Mouse (Mus musculus) MEL (cell line): ENCODE results near the gene Ptpro. TPM values are rescaled to one million over a fixed set of nuclear protein-coding genes. Genes with fewer than 3 reads are reported as not detected.

Source experiments
- DNase-seq: peaks from one replicate; pipeline ENCODE4 v3.0.0; 2011; ENCODE audit warnings: low read depth, low spot score
- H3K27ac ChIP-seq: 2 replicates; pipeline ENCODE4 v1.5.1; 2012; ENCODE audit warnings: low read depth, mild to moderate bottlenecking, control low read depth, low read length, moderate library complexity; ENCODE audit not compliant: control insufficient read depth
- H3K27me3 ChIP-seq, 2 experiments: fragments of 150-350 bp in 1 of 2; sonication (generic) in 1 of 2; 2 replicates each; pipeline ENCODE4 v1.6.1; 2012; ENCODE audit warnings: low read length in 2 of 2, mild to moderate bottlenecking in 2 of 2, improper control_type of control experiment in 1 of 2, moderate library complexity in 1 of 2; ENCODE audit not compliant: insufficient read depth in 2 of 2, control insufficient read depth in 1 of 2
- H3K36me3 ChIP-seq, 2 experiments: 2 replicates each; pipeline ENCODE4 v1.6.1; 2012 to 2014; ENCODE audit warnings: low read length in 2 of 2, improper control_type of control experiment in 1 of 2, inconsistent platforms in 1 of 2, mild to moderate bottlenecking in 1 of 2; ENCODE audit not compliant: insufficient read depth in 2 of 2, control insufficient read depth in 1 of 2
- H3K4me1 ChIP-seq, 2 experiments: fragments of 150-350 bp in 1 of 2; sonication (generic) in 1 of 2; 2 replicates each; pipeline ENCODE4 v1.6.1; 2012; ENCODE audit warnings: low read length in 2 of 2, improper control_type of control experiment in 1 of 2, mild to moderate bottlenecking in 1 of 2; ENCODE audit not compliant: insufficient read depth in 2 of 2, control insufficient read depth in 1 of 2
- H3K4me3 ChIP-seq, 2 experiments: fragments of 150-350 bp in 1 of 2; sonication (generic) in 1 of 2; 2 replicates each; pipeline ENCODE4 v1.5.1; 2012; ENCODE audit warnings: low read depth in 2 of 2, low read length in 2 of 2, mild to moderate bottlenecking in 2 of 2, moderate library complexity in 2 of 2, control low read depth in 1 of 2, improper control_type of control experiment in 1 of 2; ENCODE audit not compliant: control insufficient read depth in 1 of 2, insufficient read depth in 1 of 2
- H3K79me2 ChIP-seq: 2 replicates; pipeline ENCODE4 v1.6.1; 2012; ENCODE audit warnings: mild to moderate bottlenecking, low read length, moderate library complexity; ENCODE audit not compliant: control insufficient read depth, poor library complexity, insufficient read depth
- H3K9ac ChIP-seq: 2 replicates; pipeline ENCODE4 v1.6.1; 2012; ENCODE audit warnings: low read depth, mild to moderate bottlenecking, control low read depth, low read length, moderate library complexity; ENCODE audit not compliant: control insufficient read depth, poor library complexity, severe bottlenecking
- H3K9me3 ChIP-seq: fragments of 150-350 bp; sonication (generic); replicated peaks from 2 replicates; pipeline ENCODE4 v1.6.1; 2012; ENCODE audit warnings: mild to moderate bottlenecking, low read length, improper control_type of control experiment, moderate library complexity; ENCODE audit not compliant: insufficient read depth
- BHLHE40 ChIP-seq: IDR thresholded peaks from 2 replicates; pipeline ENCODE4 v1.6.1; 2012; ENCODE audit warnings: low read depth, mild to moderate bottlenecking, inconsistent platforms, low read length, improper control_type of control experiment, borderline replicate concordance
- CHD1 ChIP-seq: IDR thresholded peaks from 2 replicates; pipeline ENCODE4 v1.6.1; 2012; ENCODE audit warnings: low read depth, mild to moderate bottlenecking, inconsistent platforms, low read length, improper control_type of control experiment
- CHD2 ChIP-seq: IDR thresholded peaks from 2 replicates; pipeline ENCODE4 v1.6.1; 2011; ENCODE audit warnings: low read length, improper control_type of control experiment
- EP300 ChIP-seq, 2 experiments: IDR thresholded peaks; 2 replicates each; pipeline ENCODE4 v1.6.1; 2011; ENCODE audit warnings: improper control_type of control experiment in 2 of 2, low read length in 2 of 2, low read depth in 1 of 2, mild to moderate bottlenecking in 1 of 2
- ETS1 ChIP-seq: IDR thresholded peaks from 2 replicates; pipeline ENCODE4 v1.6.1; 2012; ENCODE audit warnings: low read depth, mild to moderate bottlenecking, inconsistent platforms, low read length, improper control_type of control experiment, moderate library complexity
- GATA1 ChIP-seq: IDR thresholded peaks from 2 replicates; pipeline ENCODE4 v1.6.1; 2011; ENCODE audit warnings: low read depth, low read length, improper control_type of control experiment
- JUND ChIP-seq: IDR thresholded peaks from 2 replicates; pipeline ENCODE4 v1.6.1; 2011; ENCODE audit warnings: low read depth, mild to moderate bottlenecking, improper control_type of control experiment, low read length
- KAT2A ChIP-seq: conservative IDR thresholded peaks from 2 replicates; pipeline ENCODE4 v1.6.1; 2012; ENCODE audit warnings: low read depth, low read length, improper control_type of control experiment, inconsistent platforms
- MAFK ChIP-seq: IDR thresholded peaks from 2 replicates; pipeline ENCODE4 v1.6.1; 2011; ENCODE audit warnings: low read depth, mild to moderate bottlenecking, low read length, improper control_type of control experiment, borderline replicate concordance
- MAX ChIP-seq: IDR thresholded peaks from 2 replicates; pipeline ENCODE4 v1.6.1; 2011; ENCODE audit warnings: low read length, improper control_type of control experiment
- MXI1 ChIP-seq: IDR thresholded peaks from 2 replicates; pipeline ENCODE4 v1.6.1; 2011; ENCODE audit warnings: mild to moderate bottlenecking, low read depth, low read length, improper control_type of control experiment
- NELFE ChIP-seq: IDR thresholded peaks from 2 replicates; pipeline ENCODE4 v1.6.1; 2011; ENCODE audit warnings: low read depth, low read length, improper control_type of control experiment
- POLR2AphosphoS2 ChIP-seq: IDR thresholded peaks from 2 replicates; pipeline ENCODE4 v1.6.1; 2011; ENCODE audit warnings: low read length, improper control_type of control experiment
- RCOR1 ChIP-seq: IDR thresholded peaks from 2 replicates; pipeline ENCODE4 v1.6.1; 2012; ENCODE audit warnings: low read depth, mild to moderate bottlenecking, inconsistent platforms, low read length, improper control_type of control experiment
- SIN3A ChIP-seq: IDR thresholded peaks from 2 replicates; pipeline ENCODE4 v1.6.1; 2012; ENCODE audit warnings: low read length, improper control_type of control experiment, inconsistent platforms
- SMC3 ChIP-seq: IDR thresholded peaks from 2 replicates; pipeline ENCODE4 v1.6.1; 2011; ENCODE audit warnings: low read depth, low read length, improper control_type of control experiment
- TBP ChIP-seq: IDR thresholded peaks from 2 replicates; pipeline ENCODE4 v1.8.0; 2011; ENCODE audit warnings: low read depth, low read length, improper control_type of control experiment
- TCF12 ChIP-seq: IDR thresholded peaks from 2 replicates; pipeline ENCODE4 v1.6.1; 2014; ENCODE audit warnings: low read depth, mild to moderate bottlenecking, inconsistent platforms, low read length, improper control_type of control experiment, moderate library complexity
- UBTF ChIP-seq: IDR thresholded peaks from 2 replicates; pipeline ENCODE4 v1.6.1; 2012; ENCODE audit warnings: low read depth, mild to moderate bottlenecking, inconsistent platforms, low read length, improper control_type of control experiment, moderate library complexity, borderline replicate concordance; ENCODE audit not compliant: insufficient read depth
- USF2 ChIP-seq, 2 experiments: IDR thresholded peaks; 2 replicates each; pipeline ENCODE4 v1.6.1; 2011 to 2012; ENCODE audit warnings: improper control_type of control experiment in 2 of 2, low read length in 2 of 2, borderline replicate concordance in 1 of 2, inconsistent platforms in 1 of 2, low read depth in 1 of 2, mild to moderate bottlenecking in 1 of 2; ENCODE audit not compliant: insufficient read depth in 1 of 2
- ZC3H11A ChIP-seq: IDR thresholded peaks from 2 replicates; pipeline ENCODE4 v1.6.1; 2012; ENCODE audit warnings: low read depth, mild to moderate bottlenecking, inconsistent platforms, low read length, improper control_type of control experiment
- ZNF384 ChIP-seq: IDR thresholded peaks from 2 replicates; pipeline ENCODE4 v1.6.1; 2012; ENCODE audit warnings: low read depth, mild to moderate bottlenecking, inconsistent platforms, low read length, improper control_type of control experiment
- polyA plus RNA-seq, 2 experiments: library from polyadenylated mRNA; stranded (reverse) in 1 of 2; unstranded in 1 of 2; fragments of >175 nt in 1 of 2; fragments of >200 nt in 1 of 2; gene quantifications; 2 replicates each; pipeline versions ENCODE4 v1.2.1 to v1.2.4; 2012; ENCODE audit warnings: low replicate concordance in 2 of 2, low read depth in 1 of 2; ENCODE audit not compliant: insufficient read length in 2 of 2, insufficient read depth in 1 of 2, missing spikeins in 1 of 2
- total RNA-seq: library from RNA; depleted of rRNA; stranded (reverse); fragments of 300-350 nt; gene quantifications from 2 replicates; pipeline ENCODE4 v1.2.3, GENCODE M21; 2012

The Ptpro gene
- total and polyA plus RNA-seq, 3 experiments = not detected

GRCm38 (mm10) chr6:137343688-137344441 lies 91.7 kb downstream of the Ptpro start:
- no peaks in the 10 kb centered on the region for H3K36me3 ChIP-seq
- H3K4me3 ChIP-seq = no peak overlapping the region
- DNase-seq = no peak
- H3K9me3 ChIP-seq = no peaks in the 10 kb centered on the region
- H3K4me1 ChIP-seq = no peaks in the 10 kb centered on the region
- no peaks in the 10 kb centered on the region for H3K79me2 ChIP-seq
- H3K27ac ChIP-seq = no peak overlapping the region
- H3K9ac ChIP-seq = no peak overlapping the region
- TF ChIP-seq SIN3A (no peak), ZC3H11A (no peak)
- TF ChIP-seq, all 39 proteins: peak for 0
- no peaks in the 10 kb centered on the region for H3K27me3 ChIP-seq

GRCm38 (mm10) chr6:137360166-137360565 lies 108.0 kb downstream of the Ptpro start:
- Histone ChIP-seq H3K79me2 (no peaks in the 10 kb centered on the region), H3K27me3 (no peaks in the 10 kb centered on the region), H3K4me1 (no peaks in the 10 kb centered on the region), H3K9me3 (no peaks in the 10 kb centered on the region), H3K36me3 (no peaks in the 10 kb centered on the region), H3K9ac (no peak overlapping the region), H3K27ac (no peak overlapping the region), H3K4me3 (no peak overlapping the region)
- DNase-seq = no peak
- TF ChIP-seq ETS1 (no peak), ZC3H11A (no peak), BHLHE40 (no peak), EP300 (IDR thresholded peaks at IDR 0.05; ENCODE audit: low read depth in 1 of 2, low read length in 2 of 2) (no peak), CHD1 (no peak), ZNF384 (no peak), KAT2A (no peak), TCF12 (no peak), SMC3 (no peak), UBTF (no peak), MAX (no peak), TBP (no peak), NELFE (no peak)

GRCm38 (mm10) chr6:137362216-137362615 lies 110.1 kb downstream of the Ptpro start:
- Histone ChIP-seq H3K79me2 (no peaks in the 10 kb centered on the region), H3K4me3 (no peak overlapping the region), H3K9me3 (no peaks in the 10 kb centered on the region), H3K4me1 (no peaks in the 10 kb centered on the region), H3K27me3 (no peaks in the 10 kb centered on the region), H3K27ac (no peak overlapping the region), H3K9ac (no peak overlapping the region), H3K36me3 (no peaks in the 10 kb centered on the region)
- no peak for TF ChIP-seq POLR2AphosphoS2
- TF ChIP-seq RCOR1 = no peak
- TF ChIP-seq MXI1 = no peak
- TF ChIP-seq NELFE = no peak
- TF ChIP-seq CHD1 = no peak
- no peak for TF ChIP-seq JUND
- no peak for TF ChIP-seq USF2 (IDR thresholded peaks at IDR 0.05; ENCODE audit: borderline replicate concordance in 1 of 2, insufficient read depth in 1 of 2, low read depth in 1 of 2, low read length in 2 of 2)
- no peak for TF ChIP-seq GATA1
- TF ChIP-seq CHD2 = no peak
- TF ChIP-seq MAFK = no peak
- no peak for DNase-seq
